Mouse (Mus musculus) cerebellum, adult (tissue): Measurements from ENCODE around the gene Cdh11.
"Not testable (repeated sequence)": the region's sequence is repeated elsewhere in the genome, so short reads cannot be mapped to it uniquely, and the experiment has no call there.

Source experiments
- ATAC-seq: cut with Nextera tagmentation; 2 replicates; pipeline ENCODE4 v1.9.2; 2017; ENCODE audit warnings: mild to moderate bottlenecking, moderate library complexity, mixed read lengths; ENCODE audit not compliant: insufficient number of reproducible peaks, low FRiP score, low TSS enrichment

Gene Cdh11

GRCm38 (mm10) chr8:102725496-102725895, 59.9 kb downstream of the Cdh11 start:
- no peak for ATAC-seq

GRCm38 (mm10) chr8:102715956-102716355, 69.5 kb downstream of the Cdh11 start:
- no peak for ATAC-seq

GRCm38 (mm10) chr8:102707305-102707704, 78.1 kb downstream of the Cdh11 start:
- no peak for ATAC-seq

GRCm38 (mm10) chr8:102705376-102705905, 80.0 kb downstream of the Cdh11 start:
- no peak for ATAC-seq

- ATAC-seq = no peak
Observed at GRCm38 (mm10) chr8:102700245-102700644, 85.2 kb downstream of the Cdh11 start.

GRCm38 (mm10) chr8:102698232-102698837, 87.1 kb downstream of the Cdh11 start:
- ATAC-seq = no peak

GRCm38 (mm10) chr8:102693465-102693864, 92.0 kb downstream of the Cdh11 start:
- ATAC-seq = no peak

GRCm38 (mm10) chr8:102685491-102685890, 100.0 kb downstream of the Cdh11 start:
- not testable (repeated sequence) for ATAC-seq

- ATAC-seq = no peak
Observed at GRCm38 (mm10) chr8:102685023-102685422, 100.4 kb downstream of the Cdh11 start.

GRCm38 (mm10) chr8:102677148-102677547, 108.3 kb downstream of the Cdh11 start:
- no peak for ATAC-seq

- ATAC-seq = not testable (repeated sequence)
Observed at GRCm38 (mm10) chr8:102664561-102664960, 120.9 kb downstream of the Cdh11 start.

GRCm38 (mm10) chr8:102656529-102656928, 128.9 kb downstream of the Cdh11 start:
- no peak for ATAC-seq

GRCm38 (mm10) chr8:102651964-102652363, 133.5 kb downstream of the Cdh11 start:
- ATAC-seq = no peak

- ATAC-seq = no peak
Observed at GRCm38 (mm10) chr8:102627151-102627550, 158.3 kb downstream of the Cdh11 start.

GRCm38 (mm10) chr8:102612146-102612545, 173.3 kb downstream of the Cdh11 start:
- ATAC-seq = no peak

- ATAC-seq = no peak
Observed at GRCm38 (mm10) chr8:102601327-102601726, 184.1 kb downstream of the Cdh11 start.

- ATAC-seq = no peak
Observed at GRCm38 (mm10) chr8:102596523-102596922, 188.9 kb downstream of the Cdh11 start.

GRCm38 (mm10) chr8:102593899-102594298, 191.5 kb downstream of the Cdh11 start:
- ATAC-seq = no peak
